Mouse (Mus musculus): Measurements from ENCODE around the gene Gm9970. TPM values are rescaled to one million over a fixed set of nuclear protein-coding genes. Genes with fewer than 3 reads are reported as not detected.

Gene Gm9970
- not detected for total RNA-seq (2021)
- long read RNA-seq, experiment 1, result 0 reads
- long read RNA-seq, experiment 2, result 0 reads

DNA sequence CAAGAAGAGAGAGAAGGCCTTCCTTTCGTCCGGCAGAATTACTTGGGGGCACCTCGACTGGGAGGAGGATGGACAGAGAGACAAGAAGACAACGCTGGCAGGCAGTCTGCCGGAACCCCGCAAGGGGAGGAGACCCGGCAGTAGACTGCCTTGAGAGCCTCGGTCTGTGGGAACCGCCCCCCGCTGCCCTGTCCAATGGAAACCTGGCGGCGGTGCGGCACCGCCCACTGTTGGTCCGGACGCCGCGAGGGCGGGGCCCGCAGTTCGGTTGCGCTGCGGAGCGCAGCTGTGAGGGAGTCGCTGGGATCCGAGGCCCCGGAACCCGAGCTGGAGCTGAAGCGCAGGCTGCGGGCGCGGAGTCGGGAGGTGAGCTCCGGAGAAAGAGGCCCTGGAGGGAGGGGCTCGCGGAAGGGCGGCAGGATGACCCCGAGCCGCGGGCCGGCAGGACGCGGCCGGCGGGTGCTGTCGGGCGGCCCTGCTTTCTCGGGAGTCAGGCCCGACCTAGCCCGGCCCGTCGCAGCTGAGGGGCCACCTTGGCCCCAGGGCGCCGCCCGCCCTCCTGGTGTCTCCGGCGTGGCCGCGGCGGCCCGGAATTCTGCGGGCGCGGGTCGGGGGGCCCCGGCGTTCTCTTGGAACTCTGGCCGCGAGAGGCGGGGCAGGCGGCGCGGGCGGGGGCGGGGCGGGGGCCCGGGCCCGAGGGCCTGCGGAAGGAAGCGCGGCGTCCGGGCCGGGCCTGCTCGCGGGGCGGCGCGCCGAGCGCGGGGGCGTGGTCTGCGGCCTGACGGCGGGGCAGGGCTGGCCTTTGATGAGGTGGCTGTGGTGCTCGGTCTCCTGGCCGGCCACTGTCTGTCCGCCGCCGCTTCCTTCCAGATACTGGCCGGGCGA, at the start of gene Gm9970, which contains the start of gene Nrbp1:
Gene Gm9970, minus strand, starts transcription at position 596 of the 885 bp plus-strand sequence.
Gene Nrbp1, plus strand, starts transcription at position 228 of the 885 bp plus-strand sequence.
- peak; percentile 97 to 98 for DNase-seq
- intact Hi-C loops (cut with DNase I), result loop anchor here (2.0 kb wide), 1 partner anchor 20 kb away; the partner anchor contains the start of gene Ppm1g

- intact Hi-C loops (cut with DNase I), result loop anchor here (2.0 to 10.0 kb wide), 2 partner anchors 69 to 165 kb away; partner anchors contain the start of genes Ppm1g and Zfp512
Observed at GRCm38 (mm10) chr5:31289626-31290230, 48.7 kb upstream of the Gm9970 start.

GRCm38 (mm10) chr5:31288655-31289054, 47.6 kb upstream of the Gm9970 start:
- intact Hi-C loops (cut with DNase I), result no loop called here
- peak in 1 of 2 experiments; percentile 17 for DNase-seq

More at GRCm38 (mm10) chr5:31289626-31290230, 48.7 kb upstream of the Gm9970 start:
- DNase-seq, result no peak

GRCm38 (mm10) chr5:31288225-31288624, 47.2 kb upstream of the Gm9970 start:
- no peak for DNase-seq
- intact Hi-C loops (cut with DNase I), result no loop called here

GRCm38 (mm10) chr5:31279245-31279988, 38.4 kb upstream of the Gm9970 start:
- intact Hi-C loops (cut with DNase I), result no loop called here
- DNase-seq, result no peak

- no peak for DNase-seq
- intact Hi-C loops (cut with DNase I), result no loop called here
Observed at GRCm38 (mm10) chr5:31273018-31273417, 32.0 kb upstream of the Gm9970 start.

- intact Hi-C loops (cut with DNase I), result no loop called here
- no peak for DNase-seq
Observed at GRCm38 (mm10) chr5:31267686-31268085, 26.7 kb upstream of the Gm9970 start.

- peak in 1 of 2 experiments; percentile 38 for DNase-seq
- intact Hi-C loops (cut with DNase I), result no loop called here
Observed at GRCm38 (mm10) chr5:31266101-31266500, 25.1 kb upstream of the Gm9970 start.

DNA sequence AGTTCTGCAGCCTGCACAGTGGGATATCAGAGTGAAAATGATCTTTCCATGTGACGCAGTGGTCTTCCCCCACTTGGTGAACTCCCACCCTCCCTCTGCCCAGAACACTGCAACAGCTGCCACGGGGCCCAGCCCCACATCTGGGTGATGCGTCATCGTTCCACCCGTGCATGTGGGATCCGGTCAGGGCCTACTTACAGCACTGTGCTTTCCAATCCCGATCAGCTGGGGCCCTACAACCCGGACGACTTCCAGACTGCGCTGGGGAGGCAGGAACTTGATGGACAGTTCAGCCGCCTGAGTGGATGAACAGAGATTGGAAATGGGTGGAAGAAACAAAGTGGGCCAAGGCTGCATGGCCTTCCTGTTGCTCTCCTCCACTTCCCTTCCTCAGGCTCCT, 16.6 kb upstream of the Gm9970 start:
- intact Hi-C loops (cut with DNase I), result no loop called here
- peak in 1 of 2 experiments; percentile 12 for DNase-seq

DNA sequence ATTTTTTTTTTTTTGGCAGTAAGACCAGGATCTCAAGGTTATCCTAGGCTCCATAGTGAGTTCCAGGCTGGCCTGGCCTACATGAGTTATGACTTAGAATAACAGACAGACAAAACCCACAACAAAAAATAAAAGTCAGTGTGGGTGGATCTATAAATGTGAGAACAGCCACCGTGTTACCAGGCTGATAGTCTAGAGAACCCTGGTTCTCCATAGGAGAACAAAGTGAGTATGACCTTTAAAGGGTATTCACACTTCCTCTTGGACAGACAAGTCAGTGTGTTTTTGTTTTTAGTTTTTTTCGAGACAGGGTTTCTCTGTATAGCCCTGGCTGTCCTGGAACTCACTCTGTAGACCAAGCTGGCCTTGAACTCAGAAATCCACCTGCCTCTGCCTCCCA, 14.9 kb upstream of the Gm9970 start:
- DNase-seq, result no peak
- intact Hi-C loops (cut with DNase I), result no loop called here

GRCm38 (mm10) chr5:31255381-31255780, 14.3 kb upstream of the Gm9970 start:
- intact Hi-C loops (cut with DNase I), result no loop called here
- DNase-seq, result no peak

DNA sequence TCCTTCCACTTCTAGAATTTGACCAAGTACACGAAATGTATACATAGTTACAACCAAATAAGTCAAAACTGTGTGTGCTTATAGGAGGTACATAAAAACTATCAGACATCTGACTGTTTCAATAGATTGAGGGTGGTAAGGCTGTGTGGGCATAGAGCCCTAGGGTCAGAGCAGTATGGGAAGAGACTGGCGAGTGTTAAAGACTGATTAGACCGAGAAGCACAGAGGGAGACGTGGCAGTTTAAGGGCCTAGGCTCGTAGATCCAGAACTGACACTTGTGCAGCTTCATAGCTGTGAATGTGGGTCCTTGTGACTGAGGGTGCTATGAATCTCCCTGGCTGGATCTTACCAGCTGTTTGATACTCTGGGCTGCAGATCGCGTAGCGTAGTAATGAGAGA, 13.9 kb upstream of the Gm9970 start:
- no peak for DNase-seq
- intact Hi-C loops (cut with DNase I), result no loop called here

- DNase-seq, result peak; percentile 35 to 36
- intact Hi-C loops (cut with DNase I), result no loop called here
Observed at GRCm38 (mm10) chr5:31254452-31254851, 13.4 kb upstream of the Gm9970 start.

- intact Hi-C loops (cut with DNase I), result no loop called here
- DNase-seq, result no peak
Observed at GRCm38 (mm10) chr5:31253806-31254205, 12.8 kb upstream of the Gm9970 start.

- DNase-seq, result no peak
- intact Hi-C loops (cut with DNase I), result no loop called here
Observed at GRCm38 (mm10) chr5:31252795-31253545, 11.9 kb upstream of the Gm9970 start.

GRCm38 (mm10) chr5:31252151-31252550, 11.1 kb upstream of the Gm9970 start:
- intact Hi-C loops (cut with DNase I), result no loop called here
- DNase-seq, result no peak

- intact Hi-C loops (cut with DNase I), result no loop called here
- peak in 1 of 2 experiments; percentile 20 for DNase-seq
Observed at GRCm38 (mm10) chr5:31251541-31252101, 10.6 kb upstream of the Gm9970 start, which contains the start of gene Krtcap3. Gene Krtcap3, plus strand, starts transcription at chr5:31251691.

DNA sequence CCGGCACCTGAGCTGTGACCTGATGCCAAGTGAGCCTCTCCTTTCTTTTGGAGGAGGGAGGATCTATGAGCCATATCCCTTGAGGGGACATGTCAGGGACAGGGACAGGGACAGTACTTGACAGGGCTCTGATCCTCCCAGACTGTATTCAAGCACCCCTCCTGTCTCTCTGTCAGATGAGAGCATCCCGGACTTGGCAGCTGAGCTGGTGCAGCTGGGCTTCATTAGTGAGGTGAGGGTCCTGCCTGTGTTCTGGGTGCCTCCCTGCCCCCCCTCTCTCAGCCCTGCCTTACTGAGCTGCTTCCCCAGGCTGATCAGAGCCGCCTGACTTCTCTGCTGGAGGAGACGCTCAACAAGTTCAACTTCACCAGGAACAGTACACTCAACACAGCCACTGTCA, 9.7 kb upstream of the Gm9970 start:
- intact Hi-C loops (cut with DNase I), result no loop called here
- no peak for DNase-seq

DNA sequence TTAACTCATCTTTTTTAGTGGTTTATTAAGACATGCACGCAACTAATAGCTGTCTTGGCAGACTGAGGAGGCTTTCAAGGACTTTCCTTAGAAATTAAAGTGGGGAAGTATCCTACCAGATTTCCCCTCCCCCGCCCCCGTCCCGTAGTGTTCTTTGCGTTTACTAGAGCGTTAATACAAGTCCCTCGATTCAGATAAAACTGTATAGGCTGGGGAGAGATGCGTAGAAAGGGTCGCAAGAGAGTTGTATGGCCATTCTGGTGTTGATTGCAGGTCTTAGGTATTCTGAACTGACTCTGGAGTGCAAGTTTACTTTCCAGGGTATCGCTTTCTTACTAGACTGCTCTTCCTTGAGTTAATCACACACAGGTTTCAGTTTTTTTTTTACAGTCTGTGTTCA, 1.2 kb upstream of the Gm9970 start:
- intact Hi-C loops (cut with DNase I), result no loop called here
- no peak for DNase-seq
